Mouse (Mus musculus) heart, adult 9 months (tissue): ENCODE results near the gene Utp18.

Experiments used
- DNase-seq, 2 experiments: peaks; one replicate each; pipeline ENCODE4 v3.0.0; 2022; ENCODE audit warnings: low spot score in 2 of 2

The Utp18 gene

DNA sequence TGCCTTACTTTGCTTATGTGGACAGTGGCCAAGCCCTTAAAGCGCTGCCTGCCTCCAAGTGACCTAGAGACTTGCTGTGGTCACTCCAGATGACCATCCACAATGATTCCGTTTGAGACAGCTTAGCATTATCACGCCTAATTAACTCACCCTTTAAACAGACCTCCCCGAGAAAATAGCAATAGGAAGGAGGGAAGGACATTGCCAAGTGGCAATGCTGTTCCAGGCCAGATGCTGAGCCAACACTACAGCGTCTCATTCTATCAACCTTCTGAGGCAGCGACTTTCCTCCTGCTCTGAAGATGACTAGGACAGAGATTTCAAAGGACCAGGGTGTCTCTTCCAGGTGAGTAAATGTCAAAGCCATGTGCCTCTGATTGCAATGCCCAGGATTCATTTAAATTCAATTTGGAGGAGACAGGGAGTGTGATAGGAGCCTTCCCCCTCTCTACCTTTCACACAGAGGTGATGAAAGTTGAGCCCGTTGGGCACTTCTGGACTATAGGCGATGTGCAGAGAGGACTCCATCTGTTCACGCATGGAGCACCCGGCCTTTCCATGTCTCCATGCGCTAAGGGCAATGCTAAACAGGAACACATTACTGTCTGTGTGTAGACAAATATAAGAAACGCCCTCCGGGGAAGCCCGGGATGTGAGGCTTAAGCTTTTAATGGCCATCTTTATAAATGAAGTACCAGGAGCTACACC is 56.8 kb downstream of the Utp18 start:
- no peak for DNase-seq

- DNase-seq, result no peak
These were observed 63.3 kb downstream of the Utp18 start for GRCm38 (mm10) chr11:93822261-93822660.

DNA sequence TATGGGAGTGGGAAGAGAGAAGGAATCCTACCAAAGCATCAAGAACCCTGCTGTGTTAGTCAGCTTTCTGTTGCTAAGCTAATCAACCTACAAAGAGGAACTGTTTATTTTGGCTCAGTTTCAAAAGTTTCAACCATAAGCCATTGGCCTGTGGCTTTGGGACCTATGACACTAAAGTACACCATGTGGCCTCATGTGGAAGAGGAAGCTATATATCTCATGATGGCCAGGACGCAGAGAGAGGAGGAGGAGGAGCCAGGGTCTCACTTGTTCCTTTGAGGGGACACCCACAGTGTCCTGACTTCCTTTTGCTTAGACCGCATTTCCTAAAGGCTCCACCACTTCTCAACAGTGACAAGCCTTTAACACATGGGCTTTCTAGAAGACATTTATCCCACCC is 64.0 kb downstream of the Utp18 start:
- peak; percentile 5 to 27 for DNase-seq

DNA sequence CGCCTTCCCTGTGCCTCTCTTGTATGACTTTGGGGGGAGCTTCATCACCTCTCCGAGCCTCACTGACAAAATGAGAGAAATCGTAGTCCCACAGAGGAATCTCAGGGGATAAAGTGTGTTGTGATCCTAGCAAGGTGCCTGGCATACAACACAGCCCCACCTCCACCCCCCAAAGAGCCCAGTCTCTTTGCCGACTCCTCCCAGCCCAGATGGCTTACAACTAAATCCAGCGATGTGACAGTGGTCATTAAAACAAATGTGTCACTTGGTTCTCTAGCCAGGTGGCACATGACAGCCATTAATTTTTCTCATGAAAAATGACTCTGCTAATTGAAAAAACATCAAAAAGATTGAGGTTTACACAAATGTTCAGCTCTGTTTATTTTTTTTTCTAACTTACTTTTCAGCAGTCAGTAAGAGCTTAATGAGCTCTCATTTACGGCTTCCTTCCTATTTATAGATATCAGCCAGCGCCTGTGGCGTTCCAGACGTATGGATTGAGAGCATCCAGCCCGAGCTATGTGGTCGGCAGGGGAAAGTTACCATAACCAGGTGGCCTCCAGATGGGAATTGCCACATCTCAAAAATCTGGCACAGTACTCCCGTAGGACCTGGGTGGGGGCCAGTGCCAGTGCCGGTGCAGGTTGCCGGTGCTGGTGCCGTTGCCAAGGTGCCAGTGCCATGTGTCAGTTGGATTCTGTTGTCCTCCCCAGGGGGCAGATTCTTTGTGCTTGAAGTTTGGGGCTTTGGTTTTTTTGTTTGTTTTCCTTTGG is 67.4 kb downstream of the Utp18 start:
- DNase-seq, result no peak

- DNase-seq, result no peak
These were observed 72.6 kb downstream of the Utp18 start for GRCm38 (mm10) chr11:93812955-93813354.

DNA sequence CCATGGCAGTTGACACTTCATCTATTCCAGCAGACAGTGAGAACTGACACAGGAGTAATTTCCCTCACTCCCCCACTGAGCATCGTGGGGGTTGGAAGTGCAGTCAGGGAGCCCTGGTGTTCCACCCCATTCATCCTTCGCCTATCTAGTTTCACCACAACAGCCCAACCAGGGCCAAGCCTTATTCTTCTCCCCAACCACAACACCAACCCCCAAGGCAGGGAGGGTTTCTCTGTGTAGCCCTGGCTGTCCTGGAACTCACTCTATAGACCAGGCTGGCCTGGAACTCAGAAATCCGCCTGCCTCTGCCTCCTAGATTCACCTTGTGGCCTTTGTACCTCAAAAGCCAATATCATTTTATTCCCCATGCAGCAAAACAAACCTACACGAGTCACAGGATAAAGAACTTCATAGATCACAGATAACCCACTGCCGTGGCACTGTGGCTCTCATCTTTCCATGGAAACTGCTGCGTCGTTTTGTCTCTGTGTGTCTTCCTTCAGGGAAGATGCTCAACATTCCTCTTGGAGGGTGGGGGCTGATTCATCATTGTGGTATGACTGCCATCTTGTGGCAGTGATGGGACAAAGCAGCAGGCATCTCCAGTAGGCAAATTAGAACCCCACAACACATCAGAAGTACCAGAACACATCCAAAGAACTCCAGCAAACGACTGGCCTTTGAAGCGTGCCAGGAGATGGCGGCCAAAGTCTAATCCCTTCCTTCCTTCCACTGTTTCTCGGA is 73.3 kb downstream of the Utp18 start:
- no peak for DNase-seq
